Mouse (Mus musculus): Measurements from ENCODE around the gene Nxt1. TPM values are rescaled to one million over a fixed set of nuclear protein-coding genes. Genes with fewer than 3 reads are reported as not detected.

The Nxt1 gene
- total RNA-seq, 2 experiments from 2014 or later, result 9.0 to 10.9 TPM

DNA sequence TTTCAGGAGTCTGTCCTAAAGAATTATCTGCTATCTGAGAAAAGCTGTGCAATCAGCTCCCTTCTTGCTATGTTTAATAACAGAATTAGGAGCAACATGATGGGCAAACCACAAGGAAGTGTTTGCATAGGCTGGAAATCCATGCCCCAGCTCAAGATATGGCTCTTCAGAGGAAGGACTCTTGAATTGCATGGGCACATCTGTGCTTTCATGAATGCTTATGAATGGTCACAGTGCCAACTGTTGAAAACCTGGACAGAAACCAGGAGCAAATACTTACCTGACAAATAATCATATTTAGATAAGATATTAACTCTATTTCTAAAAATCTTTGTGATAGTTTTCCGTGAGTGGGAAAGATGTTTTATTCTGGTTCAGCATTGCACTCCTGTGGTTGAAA lies 14.5 kb downstream of the Nxt1 start:
- intact Hi-C loops (cut with DNase I), result no loop called here
- DNase-seq (ENCODE audit: extremely low spot score in 1 of 2, low spot score in 2 of 2), result no peak

DNA sequence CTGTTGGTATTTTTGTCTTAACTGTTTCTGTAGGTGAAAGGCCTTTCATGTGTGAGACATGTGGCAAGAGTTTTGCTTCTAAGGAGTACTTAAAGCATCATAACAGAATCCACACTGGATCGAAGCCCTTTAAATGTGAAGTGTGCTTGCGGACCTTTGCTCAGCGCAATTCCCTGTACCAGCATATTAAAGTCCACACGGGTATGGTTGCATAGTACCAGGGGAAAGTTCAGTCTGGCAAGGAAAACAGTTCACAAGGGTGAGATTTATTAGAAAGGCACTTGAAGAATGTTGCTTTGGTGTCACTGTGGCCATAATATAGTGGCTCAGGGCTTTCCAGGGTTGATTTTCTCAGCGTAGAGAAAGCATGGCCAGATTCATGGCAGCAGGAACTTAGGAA lies 15.6 kb downstream of the Nxt1 start:
- DNase-seq (ENCODE audit: extremely low spot score in 1 of 2, low spot score in 2 of 2), result no peak
- intact Hi-C loops (cut with DNase I), result no loop called here

DNA sequence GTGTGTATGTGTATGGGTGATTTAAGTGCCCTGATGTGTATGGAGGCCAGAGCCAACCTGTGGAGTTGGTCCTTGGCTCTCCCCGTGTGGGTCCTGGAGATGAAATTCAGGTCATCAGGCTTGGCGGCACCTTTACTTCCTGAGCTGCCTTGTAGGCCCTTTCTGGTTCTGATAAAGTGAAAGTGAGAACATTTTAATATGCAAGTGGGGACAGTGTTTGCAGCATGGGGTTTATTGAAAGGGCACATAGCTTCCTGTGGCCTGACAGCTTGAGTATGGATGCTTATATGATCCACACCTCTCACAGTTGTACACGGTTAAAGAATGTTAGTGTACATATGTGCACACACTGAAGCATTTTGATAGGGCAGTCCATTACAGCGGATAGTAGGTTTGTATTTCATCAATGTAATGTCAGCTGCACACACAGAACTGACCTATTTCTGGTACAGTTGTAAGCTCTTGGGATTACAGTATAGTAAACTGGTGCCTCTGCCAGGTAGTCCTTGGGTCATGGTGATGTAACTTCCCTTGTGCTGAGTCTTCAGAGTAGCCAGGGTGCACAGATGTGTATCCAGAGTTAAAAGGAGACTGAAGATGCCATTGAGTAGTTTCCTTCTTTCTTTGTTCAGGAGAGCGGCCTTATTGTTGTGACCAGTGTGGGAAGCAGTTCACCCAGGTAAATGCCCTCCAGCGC lies 17.2 kb downstream of the Nxt1 start:
- intact Hi-C loops (cut with DNase I), result no loop called here
- DNase-seq (ENCODE audit: extremely low spot score in 1 of 2, low spot score in 2 of 2), result no peak

DNA sequence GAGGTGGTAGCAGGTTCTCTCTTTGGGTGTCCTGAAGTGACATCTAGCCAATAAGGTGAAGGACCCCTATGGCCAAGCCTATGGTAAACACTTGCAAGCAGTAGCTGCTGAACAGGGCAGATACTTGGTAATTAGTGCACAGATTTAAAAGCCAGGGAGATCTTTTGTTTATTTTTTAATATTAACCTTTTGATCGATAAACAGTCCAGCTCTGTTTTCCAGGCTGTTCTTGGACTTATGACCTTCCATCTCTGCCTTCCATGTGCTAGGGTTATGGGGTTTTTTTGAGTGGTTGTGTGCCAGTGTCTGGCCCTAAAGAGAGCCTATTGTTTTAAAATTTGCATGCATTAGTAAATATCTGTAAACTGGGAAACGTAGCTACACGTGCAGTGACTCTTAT lies 17.9 kb downstream of the Nxt1 start:
- intact Hi-C loops (cut with DNase I), result no loop called here
- no peak for DNase-seq (ENCODE audit: extremely low spot score in 1 of 2, low spot score in 2 of 2)

DNA sequence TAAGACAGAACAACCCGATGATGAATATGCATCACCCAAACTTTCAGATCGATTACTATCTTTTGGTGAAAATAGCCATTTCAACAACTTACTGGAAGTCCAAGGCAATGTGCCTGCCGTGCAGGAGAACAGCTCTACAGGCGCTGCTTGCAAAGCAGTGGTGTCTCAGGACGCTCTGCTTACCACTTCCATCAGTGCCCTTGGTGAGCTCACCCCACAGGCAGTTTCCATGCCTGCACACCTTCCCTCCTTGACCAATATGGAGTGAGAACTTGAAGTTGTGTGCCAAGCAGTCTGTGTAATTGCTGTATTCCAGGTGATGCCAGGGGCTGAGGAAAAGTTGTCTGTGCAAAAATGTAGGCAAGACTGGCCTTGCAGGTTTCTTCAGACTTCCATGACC lies 18.4 kb downstream of the Nxt1 start:
- intact Hi-C loops (cut with DNase I), result no loop called here
- no peak for DNase-seq (ENCODE audit: extremely low spot score in 1 of 2, low spot score in 2 of 2)

DNA sequence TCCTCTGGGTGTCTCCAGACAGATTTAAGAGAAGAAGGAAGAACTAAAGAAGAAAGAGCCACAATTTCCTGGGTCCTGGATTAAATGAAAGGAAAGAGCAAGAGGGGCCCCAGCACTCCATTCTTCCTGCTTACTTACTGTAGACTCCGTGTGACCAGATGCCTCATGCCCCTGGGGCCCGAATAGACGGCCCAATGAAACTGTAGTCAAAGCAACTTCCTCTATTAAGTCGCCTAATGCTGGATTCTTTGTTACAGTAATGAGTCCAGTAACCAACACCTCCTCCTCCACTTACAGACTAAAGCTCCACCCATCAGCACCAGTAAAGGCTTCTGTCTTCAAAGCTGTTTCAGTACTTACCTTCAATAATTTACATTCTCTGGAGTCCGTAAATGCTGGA lies 26.2 kb downstream of the Nxt1 start:
- intact Hi-C loops (cut with DNase I), result no loop called here
- DNase-seq (ENCODE audit: extremely low spot score in 1 of 2, low spot score in 2 of 2), result no peak

DNA sequence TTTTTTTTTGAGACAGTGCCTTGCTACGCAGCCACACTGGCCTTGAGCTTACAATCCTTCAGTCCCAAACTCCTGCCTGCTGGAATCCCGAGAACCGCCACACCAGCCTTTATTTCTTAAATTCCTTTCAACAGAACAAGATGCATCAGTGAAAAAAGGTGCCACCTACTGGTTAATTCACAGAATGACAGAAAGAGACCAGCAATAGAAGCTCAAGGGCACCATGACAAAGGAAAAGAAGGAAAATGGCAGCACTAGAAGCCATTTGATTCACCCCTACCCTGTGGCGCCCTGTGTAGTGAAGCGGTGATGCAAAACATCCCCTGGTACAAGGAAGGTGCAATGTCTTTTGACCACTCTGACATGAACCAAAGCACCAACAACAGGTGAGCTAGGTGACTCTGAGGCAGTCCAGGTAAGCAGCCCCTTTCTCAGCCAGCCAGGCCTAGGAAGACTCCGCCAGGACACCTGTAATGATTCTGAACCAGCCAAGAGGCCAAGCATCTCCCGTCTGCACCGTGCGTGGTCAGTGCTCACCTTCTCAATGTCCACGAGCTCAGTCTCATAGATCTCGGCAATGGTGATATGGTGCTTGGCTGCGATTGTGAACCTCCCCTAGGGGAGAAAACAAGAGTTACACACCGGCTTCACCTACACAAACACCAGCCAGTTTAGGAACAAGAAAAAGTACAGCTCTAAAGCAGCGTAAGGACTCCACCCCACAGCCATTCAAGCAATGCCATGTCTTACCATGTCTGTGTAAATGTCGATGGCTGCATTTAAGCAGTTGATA lies 34.2 kb downstream of the Nxt1 start:
- DNase-seq (ENCODE audit: extremely low spot score in 1 of 2, low spot score in 2 of 2), result peak in 1 of 2 experiments; percentile 14
- intact Hi-C loops (cut with DNase I), result no loop called here

DNA sequence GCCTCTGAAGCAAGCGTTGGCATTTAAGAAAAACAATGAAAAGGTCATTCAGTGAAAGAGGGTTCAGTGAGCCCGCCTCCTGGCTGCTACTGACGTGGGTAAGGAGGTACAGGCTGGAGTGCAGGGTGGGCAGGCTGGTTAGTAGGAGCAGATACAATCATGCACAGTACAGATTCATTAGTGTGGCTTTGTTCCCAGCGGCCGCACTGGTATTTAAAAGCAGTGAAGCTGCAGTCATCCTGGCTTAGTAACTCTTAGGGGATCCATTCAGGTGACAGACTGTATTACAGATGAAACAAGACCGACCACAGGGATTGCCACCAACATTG lies 34.8 kb downstream of the Nxt1 start:
- DNase-seq (ENCODE audit: extremely low spot score in 1 of 2, low spot score in 2 of 2), result no peak
- intact Hi-C loops (cut with DNase I), result no loop called here

DNA sequence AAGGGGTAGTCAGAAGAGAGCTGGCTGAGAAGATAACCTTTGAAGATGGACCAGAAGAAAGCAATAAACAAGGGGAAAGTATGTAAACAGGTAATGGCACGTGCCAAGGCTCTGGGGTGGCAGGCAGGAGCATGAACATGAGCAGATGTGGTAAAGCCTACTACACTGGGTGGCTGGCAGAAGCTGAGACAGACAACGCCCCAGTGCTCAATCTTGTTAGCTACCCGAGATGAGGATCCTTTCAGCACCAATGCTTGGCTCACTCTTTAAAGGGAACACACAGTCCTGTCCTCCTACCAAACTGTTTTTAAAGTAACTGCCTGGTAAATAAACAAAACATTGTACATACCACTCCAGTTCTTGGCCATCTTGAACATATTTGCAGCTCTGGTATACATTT lies 39.9 kb downstream of the Nxt1 start:
- intact Hi-C loops (cut with DNase I), result no loop called here
- DNase-seq (ENCODE audit: extremely low spot score in 1 of 2, low spot score in 2 of 2), result no peak

DNA sequence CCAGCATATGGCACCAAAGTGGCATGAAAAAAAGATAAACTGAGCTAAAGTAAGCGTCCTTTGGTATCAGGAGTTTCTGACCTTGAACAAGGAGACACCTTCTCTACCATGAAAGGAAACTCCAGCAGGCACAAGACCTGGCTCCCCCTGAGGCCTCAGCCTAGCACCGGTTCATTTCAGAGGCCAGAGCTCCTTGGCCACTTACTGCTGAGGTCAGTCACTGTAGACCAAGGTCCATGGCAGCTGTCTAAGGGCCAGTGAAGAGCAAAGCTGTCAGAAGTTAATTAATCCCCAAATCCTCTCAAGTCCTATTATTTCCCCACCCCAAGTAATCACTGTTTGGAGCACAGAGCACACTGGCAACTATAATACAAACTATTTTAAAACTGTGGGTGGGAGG lies 44.7 kb downstream of the Nxt1 start:
- no peak for DNase-seq (ENCODE audit: extremely low spot score in 1 of 2, low spot score in 2 of 2)
- intact Hi-C loops (cut with DNase I), result no loop called here

DNA sequence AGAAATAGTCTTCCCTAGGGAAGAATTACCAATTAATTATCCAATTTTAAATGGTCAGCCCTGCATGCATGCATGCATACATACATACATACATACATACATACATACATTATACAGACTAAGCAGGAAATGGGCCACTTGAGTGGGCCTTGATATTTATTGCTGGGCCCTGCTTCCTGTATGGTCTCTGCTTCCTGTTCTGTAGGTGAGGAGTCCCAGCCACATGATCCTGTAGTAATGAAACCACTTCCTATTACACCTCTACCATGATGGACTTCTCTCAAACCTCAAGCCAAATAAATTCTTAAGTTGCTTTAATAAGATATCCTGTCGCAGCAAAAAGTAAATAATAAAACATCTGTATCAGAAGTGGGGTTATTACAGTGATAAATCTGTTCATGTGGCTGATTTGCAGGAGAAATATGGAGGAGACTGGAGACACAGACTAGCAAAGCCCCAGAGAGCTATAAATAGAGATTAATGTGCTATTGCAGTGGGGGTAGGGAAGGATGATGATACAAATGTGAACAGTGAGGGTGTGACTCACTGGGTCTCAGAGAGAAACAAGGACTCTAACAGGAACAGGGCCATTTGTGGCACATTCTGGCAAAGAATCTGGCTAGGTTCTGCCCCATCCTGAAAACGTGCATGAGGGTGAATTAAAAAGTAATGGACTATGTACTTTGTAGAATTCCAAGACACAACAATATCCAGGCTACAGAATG lies 47.0 kb downstream of the Nxt1 start:
- intact Hi-C loops (cut with DNase I), result no loop called here

More for the DNA sequence above, 47.0 kb downstream of the Nxt1 start:
- no peak for DNase-seq (ENCODE audit: extremely low spot score in 1 of 2, low spot score in 2 of 2)

Other genes with a start within 250 kb of the Nxt1 start
- 10 to 100 TPM; 20.1 to 21.8 TPM for gene Cd93, start 229.0 kb upstream of the Nxt1 start, total RNA-seq (2021)
- 10 to 100 TPM; 23.5 to 23.6 TPM for gene Gzf1, start 8.4 kb downstream of the Nxt1 start, total RNA-seq (2021)
- 100 to 1,000 TPM; 257 to 269 TPM for gene Napb, start 59.9 kb downstream of the Nxt1 start, total RNA-seq (2021)
- not detected for gene Cstl1, start 77.8 kb downstream of the Nxt1 start, total RNA-seq (2021)
- gene Cst11, start 98.9 kb downstream of the Nxt1 start, total RNA-seq (2021), result not detected
- not detected for gene 8030411F24Rik, start 109.4 kb downstream of the Nxt1 start, total RNA-seq (2021)
- not detected for gene Cst12, start 116.8 kb downstream of the Nxt1 start, total RNA-seq (2021)
- gene Cst8, start 126.2 kb downstream of the Nxt1 start, total RNA-seq (2021), result not detected
- gene Cst13, start 147.5 kb downstream of the Nxt1 start, total RNA-seq (2021), result not detected
- not detected for gene Cst9, start 162.5 kb downstream of the Nxt1 start, total RNA-seq (2021)
- not detected for gene 9230104L09Rik, start 192.4 kb downstream of the Nxt1 start, total RNA-seq (2021)
- 1,000 to 10,000 TPM; 1,743 to 1,747 TPM for gene Cst3, start 203.1 kb downstream of the Nxt1 start, total RNA-seq (2021)